Mouse (Mus musculus): ENCODE measurements at regions not wholly inside any gene's neighbourhood (a gene's known extent, or its start where the extent isn't known, plus 50 kb on each side); places are given as distances from the start of the nearest gene placed in this dataset.
"Not testable (repeated sequence)": the region's sequence is repeated elsewhere in the genome, so short reads cannot be mapped to it uniquely, and the experiment has no call there.

DNA sequence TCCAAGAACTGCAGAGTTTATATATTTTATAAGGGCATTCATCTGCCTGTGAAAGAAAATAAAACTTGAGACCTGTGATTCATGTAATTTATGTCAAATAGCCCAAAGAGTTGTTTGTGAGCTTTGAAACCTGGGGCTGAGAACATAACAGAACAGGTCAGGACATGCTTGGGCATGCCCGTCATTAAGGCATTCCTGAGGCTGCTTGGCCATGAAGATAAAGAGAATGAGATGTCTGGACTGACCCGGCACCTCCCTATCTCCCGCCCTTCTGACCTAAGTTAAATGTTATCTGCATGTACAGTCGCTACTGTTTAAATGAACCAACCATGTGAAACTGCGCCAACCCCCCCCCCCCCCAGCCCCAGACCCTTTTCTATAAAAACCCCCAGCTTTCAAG, 73.4 kb upstream of the Rfc3 start:
- TF ChIP-seq CTCF, EP300 (IDR thresholded peaks at IDR 0.05; ENCODE audit: low read depth): not testable (repeated sequence)

Measured in liver, embryonic 14.5 days (tissue).